Mouse (Mus musculus) neural tube, embryonic 12.5 days (tissue): Measurements from ENCODE around the gene Mllt10. TPM values are rescaled to one million over a fixed set of nuclear protein-coding genes. Genes with fewer than 3 reads are reported as not detected.

Source experiments
- ATAC-seq: fragments of 200-750 bp; cut with Nextera tagmentation; 2 replicates; pipeline ENCODE4 v1.8.0; 2017; ENCODE audit warnings: low read depth, mild to moderate bottlenecking, moderate TSS enrichment, moderate library complexity; ENCODE audit not compliant: low FRiP score
- H3K27ac ChIP-seq: fragments of 300-500 bp; sonication (generic); 2 replicates; pipeline ENCODE4 v1.5.1; 2016
- H3K27me3 ChIP-seq: fragments of 300-500 bp; sonication (generic); replicated peaks from 2 replicates; pipeline ENCODE4 v1.6.1; 2016; ENCODE audit warnings: mild to moderate bottlenecking
- H3K36me3 ChIP-seq: fragments of 300-500 bp; sonication (generic); 2 replicates; pipeline ENCODE4 v1.6.1; 2016; ENCODE audit warnings: mild to moderate bottlenecking
- H3K4me1 ChIP-seq: fragments of 300-500 bp; sonication (generic); 2 replicates; pipeline ENCODE4 v1.6.1; 2016
- H3K4me2 ChIP-seq: fragments of 300-500 bp; sonication (generic); replicated peaks from 2 replicates; pipeline ENCODE4 v1.6.1; 2016; ENCODE audit warnings: mild to moderate bottlenecking
- H3K4me3 ChIP-seq: fragments of 300-500 bp; sonication (generic); 2 replicates; pipeline ENCODE4 v1.5.1; 2016
- H3K9ac ChIP-seq: fragments of 300-500 bp; sonication (generic); 2 replicates; pipeline ENCODE4 v1.6.1; 2016; ENCODE audit warnings: mild to moderate bottlenecking
- H3K9me3 ChIP-seq: fragments of 300-500 bp; sonication (generic); 2 replicates; pipeline ENCODE4 v1.6.1; 2016; ENCODE audit warnings: mild to moderate bottlenecking
- WGBS: fragments of 180-500 bp; shearing (Covaris S2); methylation state at CpG from one replicate; pipeline ENCODE4 v1.1.7; 2016; 5-methylcytosine and 5-hydroxymethylcytosine counted together
- polyA plus RNA-seq: library from polyadenylated mRNA; unstranded; fragments of >200 nt; fragmentation: Nextera tagmentation; extraction: Ambion mirVana; gene quantifications from 2 replicates; pipeline ENCODE4 v1.2.1, GENCODE M21; 2016

The Mllt10 gene
- polyA plus RNA-seq, 1 experiment from 2014 or later, result 60.5 TPM

DNA sequence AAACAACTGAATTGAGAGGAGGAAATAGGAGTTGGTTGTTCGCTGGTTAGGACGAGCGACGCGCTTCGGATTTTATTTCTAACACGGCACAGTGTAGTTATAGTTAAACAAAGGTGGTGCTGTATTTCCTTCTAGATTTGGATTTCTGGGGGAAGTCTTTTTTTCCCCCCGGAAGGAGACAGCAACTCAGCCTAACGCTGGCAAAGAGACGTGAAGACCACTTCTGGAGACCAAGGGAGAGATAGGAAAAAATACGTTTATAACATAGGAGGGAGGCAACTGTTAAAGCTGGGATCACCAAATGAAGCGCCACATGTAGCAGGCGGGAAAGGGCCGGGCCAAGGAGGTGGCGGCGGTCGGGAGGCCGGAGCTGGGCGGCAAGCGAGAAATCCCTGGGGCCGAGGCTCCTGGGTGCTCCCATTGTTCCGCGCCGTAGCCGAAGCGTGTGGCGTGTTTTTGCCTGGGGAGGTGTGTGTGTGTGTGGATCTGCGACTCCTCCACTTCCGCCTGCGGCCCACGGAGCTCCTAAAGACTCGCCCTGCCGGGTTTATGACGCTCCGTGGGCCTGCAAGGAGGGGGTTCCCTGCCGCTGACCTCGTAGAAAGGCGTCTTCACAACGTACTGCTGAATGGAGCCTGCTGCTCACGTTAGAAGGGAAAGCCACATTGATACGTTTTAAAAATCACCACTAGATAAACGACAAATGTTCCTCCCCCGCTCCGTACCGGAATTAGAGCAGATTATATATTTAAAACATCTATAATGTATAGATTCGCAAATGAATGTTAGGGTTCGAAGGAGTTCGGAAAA, 2.5 kb downstream of the Mllt10 start:
- peak overlapping the region; percentile 96 for H3K9ac ChIP-seq
- no peaks in the 10 kb centered on the region for H3K36me3 ChIP-seq
- peaks cover 20% of the 10 kb centered on the region for H3K4me1 ChIP-seq
- WGBS, result under 1% methylated on average over 48 of the region's 48 CpGs
- no peaks in the 10 kb centered on the region for H3K9me3 ChIP-seq
- H3K27me3 ChIP-seq, result no peaks in the 10 kb centered on the region
- H3K4me2 ChIP-seq, result peak overlapping the region; percentile 96
- ATAC-seq, result no peak
- H3K27ac ChIP-seq, result peak overlapping the region; percentile 100
- H3K4me3 ChIP-seq, result peak overlapping the region; percentile 56

DNA sequence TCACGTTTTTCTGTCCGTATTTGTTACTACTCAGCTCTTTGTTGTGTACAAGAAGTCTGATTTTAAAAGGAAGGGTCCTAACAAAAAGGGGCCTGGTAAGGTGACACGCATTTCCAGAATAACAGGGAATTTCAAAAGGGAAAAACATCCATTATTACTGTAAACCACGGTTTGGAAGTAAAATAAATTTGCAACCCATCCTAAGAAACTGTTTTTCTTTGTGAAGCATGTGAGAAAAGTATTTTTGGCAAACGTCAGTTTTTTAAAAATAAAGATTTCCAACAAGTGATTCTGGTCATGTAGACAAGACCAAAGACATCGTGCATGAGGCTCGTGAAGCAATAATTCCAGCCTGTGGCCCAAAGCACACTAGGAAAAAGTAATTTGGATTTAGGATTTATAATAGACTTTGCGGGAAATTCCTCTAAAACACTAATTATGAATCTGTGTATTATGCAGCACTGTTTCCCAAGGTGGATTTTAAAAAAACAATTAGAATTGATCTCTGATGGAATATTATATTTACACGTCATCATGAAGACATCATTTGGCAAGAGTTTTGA, 3.2 kb downstream of the Mllt10 start:
- WGBS, result 8% methylated on average over 9 of the region's 9 CpGs
- Histone ChIP-seq H3K27me3 (no peaks in the 10 kb centered on the region), H3K27ac (peak overlapping the region; percentile 100), H3K9me3 (no peaks in the 10 kb centered on the region), H3K4me1 (peaks cover 17% of the 10 kb centered on the region), H3K4me3 (peak overlapping the region; percentile 56), H3K36me3 (no peaks in the 10 kb centered on the region), H3K4me2 (peak overlapping the region; percentile 96), H3K9ac (peak overlapping the region; percentile 96)
- no peak for ATAC-seq

DNA sequence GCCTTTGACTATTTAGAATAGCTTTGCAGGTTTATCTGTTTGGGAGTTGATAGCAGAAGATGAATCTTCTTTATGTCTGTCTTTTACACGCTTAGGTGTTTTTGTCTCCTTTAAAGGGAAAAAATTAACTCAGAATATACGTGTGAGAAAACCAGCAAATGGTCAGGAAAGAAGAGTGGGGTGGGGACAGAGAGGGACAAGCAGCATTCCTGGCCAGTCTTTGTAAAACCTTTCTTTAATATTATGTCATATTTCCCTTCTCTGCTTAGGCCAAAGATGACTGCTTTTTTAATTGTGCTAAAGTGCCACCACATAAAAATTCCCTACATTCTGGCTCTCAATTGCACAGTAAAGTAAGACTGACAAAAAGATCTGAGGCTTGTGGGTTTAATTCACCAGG, 4.0 kb downstream of the Mllt10 start:
- no peak for ATAC-seq
- 14% methylated on average over 2 of the region's 2 CpGs for WGBS
- peak overlapping the region; percentile 96 for H3K9ac ChIP-seq

DNA sequence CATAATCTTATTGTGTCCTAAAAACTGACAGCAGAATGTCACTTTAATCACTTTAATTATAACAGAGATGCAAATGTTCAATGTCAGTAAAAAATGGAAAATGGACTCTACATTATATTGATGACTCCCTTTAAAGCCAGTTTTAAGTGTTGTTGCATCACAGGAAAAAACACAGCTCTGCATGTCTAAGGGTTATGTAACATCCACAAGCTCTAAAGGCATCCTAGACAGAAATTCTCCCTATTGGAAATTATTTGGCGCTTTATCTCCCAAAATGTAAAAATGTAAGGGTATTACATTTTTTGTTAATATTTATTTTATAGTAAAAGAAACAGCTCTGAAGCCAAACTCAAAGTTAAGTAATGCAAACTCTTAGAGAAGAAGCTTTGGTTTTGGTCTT, 4.9 kb downstream of the Mllt10 start:
- ATAC-seq, result no peak
- Histone ChIP-seq H3K36me3 (no peaks in the 10 kb centered on the region), H3K4me1 (peaks cover 5% of the 10 kb centered on the region; the same call in 1 of the 2 replicates), H3K9ac (no peak overlapping the region), H3K27ac (no peak overlapping the region), H3K9me3 (no peaks in the 10 kb centered on the region), H3K4me3 (no peak overlapping the region), H3K4me2 (no peak overlapping the region), H3K27me3 (no peaks in the 10 kb centered on the region)
- 76% methylated on average over 1 of the region's 1 CpGs for WGBS

More for the DNA sequence above, 4.0 kb downstream of the Mllt10 start:
- Histone ChIP-seq H3K27ac (no peak overlapping the region), H3K36me3 (no peaks in the 10 kb centered on the region), H3K27me3 (no peaks in the 10 kb centered on the region), H3K4me2 (peak overlapping the region; percentile 96), H3K4me1 (peaks cover 9% of the 10 kb centered on the region), H3K9me3 (no peaks in the 10 kb centered on the region), H3K4me3 (no peak overlapping the region)

DNA sequence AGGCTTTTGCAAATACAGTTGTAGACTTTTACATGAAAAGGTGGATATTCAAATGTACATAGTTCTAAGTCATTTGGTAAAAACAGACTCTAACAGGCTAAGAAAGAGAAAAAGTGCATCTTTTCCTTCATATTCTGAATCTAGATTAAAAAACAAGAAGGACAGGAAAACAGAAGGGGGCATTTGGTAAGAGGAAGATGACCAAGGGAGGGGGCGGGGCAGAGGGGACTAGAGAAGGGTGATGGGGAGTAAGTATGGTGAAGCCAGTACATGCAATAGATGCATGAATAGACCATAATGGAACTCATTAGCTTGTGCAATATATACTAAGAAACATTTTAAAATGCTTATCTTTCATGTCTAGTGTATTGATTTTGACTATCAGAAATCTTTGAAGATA, 5.4 kb downstream of the Mllt10 start:
- Histone ChIP-seq H3K36me3 (no peaks in the 10 kb centered on the region), H3K27ac (no peak overlapping the region), H3K4me3 (no peak overlapping the region), H3K9ac (no peak overlapping the region), H3K4me1 (peaks cover 6% of the 10 kb centered on the region; the same call in 1 of the 2 replicates), H3K27me3 (no peaks in the 10 kb centered on the region), H3K9me3 (no peaks in the 10 kb centered on the region), H3K4me2 (no peak overlapping the region)
- no peak for ATAC-seq
- 52% methylated on average over 1 of the region's 1 CpGs for WGBS

DNA sequence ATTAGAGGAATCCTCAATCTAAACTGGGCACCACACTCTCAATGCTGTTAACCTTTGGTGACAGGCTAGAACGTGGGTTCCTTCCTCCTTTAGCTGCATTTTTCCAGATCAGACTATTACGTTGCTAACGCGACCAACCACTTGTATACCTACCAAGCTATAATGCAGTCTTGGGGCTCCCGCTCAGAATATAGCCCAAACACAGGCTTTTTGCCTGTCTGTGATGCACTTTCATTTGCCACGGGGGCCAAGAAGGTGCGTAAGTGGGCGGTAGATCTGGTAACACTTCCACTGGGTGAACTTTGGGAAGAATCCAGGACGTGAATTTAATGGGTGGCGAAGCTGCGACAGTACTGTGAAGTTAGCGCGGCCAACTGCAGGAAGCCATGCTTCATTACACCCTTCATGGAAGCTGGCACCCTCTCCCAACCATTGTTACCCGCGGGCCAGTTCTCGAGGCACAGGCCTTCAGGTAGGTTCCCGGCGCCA, 8.8 kb downstream of the Mllt10 start:
- Histone ChIP-seq H3K27ac (peak overlapping the region; percentile 100), H3K9me3 (no peaks in the 10 kb centered on the region), H3K9ac (peak overlapping the region; percentile 100), H3K36me3 (peaks cover 6% of the 10 kb centered on the region), H3K4me1 (peaks cover 19% of the 10 kb centered on the region), H3K4me2 (peak overlapping the region; percentile 93), H3K27me3 (no peaks in the 10 kb centered on the region), H3K4me3 (peak overlapping the region; percentile 83)
- peak; percentile 52 for ATAC-seq
- WGBS, result under 1% methylated on average over 18 of the region's 18 CpGs

DNA sequence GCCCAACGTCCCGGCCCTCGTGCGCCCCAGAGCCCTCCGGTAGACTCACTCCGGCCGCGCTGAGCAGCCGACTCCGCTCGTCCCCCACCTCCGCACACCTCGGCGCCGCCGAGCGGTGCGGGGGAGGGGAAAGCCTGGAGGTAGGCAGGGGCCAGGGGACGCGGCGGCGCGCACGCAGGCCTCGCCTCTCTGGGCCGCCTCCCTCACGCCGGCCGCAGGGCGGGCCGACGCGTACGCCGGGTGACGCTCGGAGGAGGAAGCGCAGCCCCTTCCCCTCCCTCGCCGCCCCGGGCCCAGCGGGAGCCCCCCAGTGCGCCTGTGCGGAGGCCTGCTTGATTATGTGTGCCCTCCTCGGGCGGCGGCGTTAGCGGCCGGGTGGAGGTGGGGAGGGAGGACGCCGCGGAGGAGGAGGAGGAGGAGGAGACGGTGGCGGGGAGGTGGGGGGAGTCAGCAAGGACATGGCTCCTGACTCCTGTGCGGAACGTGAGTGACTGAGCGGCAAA, 9.4 kb downstream of the Mllt10 start:
- peak overlapping the region; percentile 100 for H3K27ac ChIP-seq
- peak overlapping the region; percentile 83 for H3K4me3 ChIP-seq
- no peaks in the 10 kb centered on the region for H3K27me3 ChIP-seq
- peak overlapping the region; percentile 93 for H3K4me2 ChIP-seq
- ATAC-seq, result peak; percentile 95
- H3K9ac ChIP-seq, result peak overlapping the region; percentile 100
- peaks cover 13% of the 10 kb centered on the region for H3K4me1 ChIP-seq
- peaks cover 6% of the 10 kb centered on the region for H3K36me3 ChIP-seq
- under 1% methylated on average over 57 of the region's 58 CpGs for WGBS
- H3K9me3 ChIP-seq, result no peaks in the 10 kb centered on the region

DNA sequence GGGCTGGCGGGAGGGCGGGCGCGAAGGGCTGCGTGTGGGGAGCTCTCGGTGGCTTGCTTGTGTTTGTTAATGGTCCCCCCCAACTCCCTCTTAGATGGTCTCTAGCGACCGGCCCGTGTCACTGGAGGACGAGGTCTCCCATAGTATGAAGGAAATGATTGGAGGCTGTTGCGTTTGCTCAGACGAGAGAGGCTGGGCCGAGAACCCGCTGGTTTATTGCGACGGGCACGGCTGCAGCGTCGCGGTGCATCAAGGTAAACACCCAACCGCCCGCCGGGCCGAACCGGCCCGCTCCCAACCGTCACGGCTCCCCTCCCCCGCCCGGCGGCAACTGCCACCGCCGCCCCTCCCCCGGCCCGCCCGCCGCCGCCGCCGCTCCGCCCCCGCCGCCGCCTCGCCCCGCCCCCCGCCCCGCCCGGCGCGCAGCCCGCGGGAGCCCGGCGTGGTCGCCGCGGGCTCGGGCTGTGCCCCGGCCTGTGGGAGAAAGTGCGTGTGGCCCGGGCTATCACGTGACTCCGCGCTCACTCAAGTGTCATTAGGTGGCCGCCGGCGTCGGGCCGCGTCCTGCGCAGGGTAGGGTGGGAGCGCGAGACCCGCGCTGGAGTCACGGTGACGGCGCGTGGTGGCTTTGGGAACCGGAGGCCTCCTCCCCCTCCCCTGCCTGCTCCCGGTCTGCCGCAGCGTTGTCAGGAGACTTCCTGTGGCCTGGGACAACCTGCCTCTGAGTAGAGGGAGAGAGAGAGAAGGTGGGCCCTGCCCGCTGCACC, 10.1 kb downstream of the Mllt10 start:
- Histone ChIP-seq H3K9me3 (no peaks in the 10 kb centered on the region), H3K27me3 (no peaks in the 10 kb centered on the region), H3K4me2 (peak overlapping the region; percentile 93), H3K4me3 (peak overlapping the region; percentile 83), H3K4me1 (peaks cover 13% of the 10 kb centered on the region), H3K36me3 (peaks cover 6% of the 10 kb centered on the region), H3K27ac (peak overlapping the region; percentile 100), H3K9ac (peak overlapping the region; percentile 100)
- WGBS, result under 1% methylated on average over 53 of the region's 85 CpGs
- peak; percentile 64 for ATAC-seq

DNA sequence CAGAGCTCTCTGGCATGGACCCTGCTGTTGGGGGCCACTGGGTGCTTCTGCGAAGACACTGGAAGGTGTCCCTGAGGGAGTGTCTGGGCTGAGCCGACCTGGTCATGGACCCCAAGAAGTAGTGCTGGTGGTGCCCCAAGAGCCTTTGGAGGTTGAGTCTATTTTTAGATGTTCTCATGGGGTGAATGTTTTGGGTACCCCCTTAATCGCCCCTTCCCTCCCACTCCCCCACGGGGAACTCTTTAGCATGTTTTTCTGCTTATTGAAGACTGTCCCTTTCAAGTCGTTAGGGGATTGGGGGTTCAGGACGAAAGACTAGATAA, 10.6 kb downstream of the Mllt10 start:
- Histone ChIP-seq H3K4me2 (peak overlapping the region; percentile 93), H3K9ac (peak overlapping the region; percentile 74), H3K27ac (peak overlapping the region; percentile 70), H3K4me1 (peaks cover 13% of the 10 kb centered on the region), H3K4me3 (peak overlapping the region; percentile 83), H3K27me3 (no peaks in the 10 kb centered on the region), H3K36me3 (peaks cover 6% of the 10 kb centered on the region), H3K9me3 (no peaks in the 10 kb centered on the region)
- 6% methylated on average over 6 of the region's 6 CpGs for WGBS
- ATAC-seq, result no peak; the same call in none of the 2 replicates

DNA sequence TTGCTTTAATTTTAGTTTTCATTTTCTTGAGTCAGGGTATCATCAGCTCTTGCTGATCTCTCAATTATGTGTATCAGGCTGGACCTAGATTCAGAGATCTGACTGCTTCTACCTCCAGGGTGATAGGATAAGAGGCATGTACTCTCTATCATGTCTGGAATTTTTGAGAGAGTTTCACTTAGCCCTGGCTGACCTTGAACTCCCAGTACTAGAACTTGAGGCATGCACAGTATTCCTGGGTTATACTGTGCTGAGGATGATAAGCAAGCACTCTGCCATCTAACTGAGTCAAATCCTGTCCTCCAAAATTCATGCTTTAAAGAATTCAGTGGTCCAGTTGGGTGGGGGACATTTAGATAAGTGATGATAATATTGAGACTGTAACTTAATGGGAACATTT, 11.4 kb downstream of the Mllt10 start:
- H3K4me2 ChIP-seq, result peak overlapping the region; percentile 93
- no peak overlapping the region for H3K4me3 ChIP-seq
- ATAC-seq, result no peak
- no peaks in the 10 kb centered on the region for H3K27me3 ChIP-seq
- H3K9ac ChIP-seq, result no peak overlapping the region
- H3K9me3 ChIP-seq, result no peaks in the 10 kb centered on the region
- H3K4me1 ChIP-seq, result peaks cover 13% of the 10 kb centered on the region
- no peak overlapping the region for H3K27ac ChIP-seq
- peaks cover 6% of the 10 kb centered on the region for H3K36me3 ChIP-seq

DNA sequence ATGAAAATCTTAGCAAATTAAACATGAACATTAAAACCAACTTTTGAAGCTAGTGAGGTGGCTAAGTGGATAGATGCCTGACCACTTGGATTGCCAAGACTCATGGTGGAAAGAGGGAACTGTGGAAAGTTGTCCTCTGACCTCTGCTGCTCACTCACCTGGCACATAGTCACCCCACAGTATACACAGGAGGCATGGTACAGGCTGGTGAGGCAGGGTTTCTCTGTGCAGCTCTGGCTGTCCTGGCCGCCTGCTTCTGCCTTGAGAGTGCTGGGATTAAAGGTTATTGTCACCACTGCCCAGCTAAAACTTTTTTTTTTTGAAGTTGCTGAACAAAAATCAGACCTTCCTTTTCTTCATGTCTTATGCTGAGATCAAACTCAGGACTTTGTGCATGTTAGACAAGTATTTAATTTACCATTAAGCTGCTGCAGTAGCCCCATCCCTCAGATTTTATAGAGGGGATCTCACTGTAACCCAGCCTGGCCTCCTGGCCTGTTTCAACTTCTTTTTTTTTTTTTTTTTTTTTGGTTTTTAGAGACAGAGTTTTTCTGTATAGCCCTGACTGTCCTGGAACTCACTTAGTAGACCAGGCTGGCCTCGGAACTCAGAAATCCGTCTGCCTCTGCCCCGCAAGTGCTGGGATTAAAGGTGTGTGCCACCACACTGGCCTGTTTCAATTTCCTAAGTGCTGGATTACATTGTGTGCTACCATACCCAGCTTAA, 13.2 kb downstream of the Mllt10 start:
- Histone ChIP-seq H3K27ac (no peak overlapping the region), H3K4me1 (peaks cover 13% of the 10 kb centered on the region), H3K9ac (no peak overlapping the region), H3K36me3 (peaks cover 7% of the 10 kb centered on the region), H3K27me3 (no peaks in the 10 kb centered on the region), H3K4me2 (no peak overlapping the region), H3K4me3 (no peak overlapping the region), H3K9me3 (no peaks in the 10 kb centered on the region)
- 89% methylated on average over 4 of the region's 4 CpGs for WGBS
- ATAC-seq, result no peak
